Mouse (Mus musculus): ENCODE results near the gene Ffar3. TPM values are rescaled to one million over a fixed set of nuclear protein-coding genes. Genes with fewer than 3 reads are reported as not detected.

Ffar3 gene
- total RNA-seq (2021) = not detected

DNA sequence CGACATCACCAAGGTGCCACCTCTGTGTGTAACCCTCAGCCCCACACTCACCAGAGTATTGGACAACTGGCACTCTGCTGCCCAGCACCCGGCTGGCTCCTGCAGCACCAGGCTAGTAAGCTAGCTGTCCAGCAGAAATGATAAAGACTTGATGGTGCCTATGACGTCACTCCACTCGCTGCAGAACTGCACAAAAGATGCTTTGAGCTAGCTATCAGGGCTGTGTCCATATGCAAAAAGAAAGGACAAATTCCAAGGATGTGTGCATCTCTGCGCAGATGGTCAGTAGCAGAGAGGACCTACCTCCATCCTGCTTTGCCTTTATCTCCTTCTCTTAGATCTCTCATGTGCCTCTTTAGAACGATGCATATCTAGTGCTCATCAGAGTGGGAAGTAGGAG is at the start of gene Ffar3:
TSS of gene Ffar3 (minus strand) at position 101 of the 400 bp plus-strand sequence.
- DNase-seq = no peak
- intact Hi-C loops (cut with DNase I) = no loop called here

DNA sequence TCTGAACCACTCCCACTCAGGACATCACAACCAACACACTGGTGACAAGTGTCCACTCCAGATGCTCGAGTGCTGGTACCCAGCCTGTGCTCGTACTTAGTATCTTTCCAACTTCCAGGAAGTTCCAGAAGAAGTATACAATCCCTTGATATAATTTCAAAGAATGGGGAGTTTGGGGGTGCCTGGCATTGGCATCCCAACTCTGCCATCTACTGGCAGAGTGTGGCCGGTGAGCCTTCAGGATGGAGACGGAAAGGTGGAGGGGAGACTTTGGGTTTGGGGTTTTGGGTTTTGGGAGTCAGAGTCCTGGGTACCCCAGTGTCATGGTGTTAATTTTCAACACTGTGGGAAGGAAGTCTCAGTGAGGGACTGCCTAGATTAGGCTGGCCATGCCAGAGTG is 48.1 kb upstream of the Ffar3 start:
- no peak for DNase-seq
- intact Hi-C loops (cut with DNase I) = no loop called here

DNA sequence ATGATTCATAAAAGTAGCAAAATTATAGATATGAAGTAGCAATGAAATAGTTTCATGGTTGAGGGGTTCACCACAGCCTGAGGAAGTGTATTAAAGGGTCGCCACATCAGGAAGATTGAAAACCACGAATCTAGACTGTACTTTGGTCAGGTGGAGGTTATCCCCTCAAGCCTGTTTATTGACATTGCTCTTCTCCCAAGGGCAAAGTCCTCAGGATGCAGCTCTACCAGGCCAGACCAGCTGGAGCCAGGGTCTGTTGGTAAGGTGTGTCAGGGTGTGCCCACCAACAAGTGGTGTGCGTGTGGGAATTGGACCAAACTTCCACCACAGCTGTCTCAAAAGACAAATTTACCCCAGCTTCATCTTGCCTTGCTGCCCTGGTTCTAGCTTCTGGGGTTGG is 39.2 kb upstream of the Ffar3 start:
- DNase-seq = no peak
- intact Hi-C loops (cut with DNase I) = no loop called here

DNA sequence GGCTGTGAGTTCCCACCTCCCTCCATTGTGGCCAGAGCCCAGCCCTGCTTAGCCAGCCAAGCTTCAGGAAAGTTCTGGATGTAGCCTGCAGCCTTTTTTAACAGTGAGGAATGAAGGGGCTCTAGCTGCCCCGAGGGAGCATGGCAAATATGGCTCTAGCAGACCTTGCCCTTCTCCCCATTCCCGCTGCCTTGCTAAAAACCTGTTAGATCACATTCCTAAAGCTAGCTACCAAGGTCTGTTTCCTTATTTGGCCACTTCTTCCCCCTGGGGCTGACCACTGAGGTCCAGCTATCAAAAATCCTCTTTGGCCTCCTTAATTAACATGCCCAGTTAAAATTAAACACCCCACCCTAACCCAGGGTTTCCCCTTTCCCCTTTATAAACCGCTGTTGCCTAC is 36.5 kb upstream of the Ffar3 start:
- intact Hi-C loops (cut with DNase I) = no loop called here
- no peak for DNase-seq

DNA sequence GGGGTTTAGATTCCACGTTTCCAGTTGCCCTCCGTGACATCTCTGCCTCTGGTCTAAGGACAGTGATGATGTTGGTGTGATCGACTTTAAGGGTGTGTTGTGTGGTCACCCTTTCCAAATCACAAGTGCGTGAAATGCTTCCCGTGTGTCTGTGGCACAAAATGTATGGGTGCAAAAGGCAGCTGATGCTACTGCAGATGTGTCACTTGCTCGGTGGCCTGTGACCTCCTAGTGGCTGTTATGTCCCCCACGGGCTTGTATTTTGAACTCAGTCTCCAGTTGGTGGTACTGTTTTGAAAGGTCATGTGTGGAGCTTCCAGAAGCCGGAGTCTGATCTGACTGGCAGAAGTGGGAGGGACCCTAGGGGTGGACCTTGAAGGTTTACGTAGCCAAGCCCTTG is 35.8 kb upstream of the Ffar3 start:
- no peak for DNase-seq
- intact Hi-C loops (cut with DNase I) = no loop called here

DNA sequence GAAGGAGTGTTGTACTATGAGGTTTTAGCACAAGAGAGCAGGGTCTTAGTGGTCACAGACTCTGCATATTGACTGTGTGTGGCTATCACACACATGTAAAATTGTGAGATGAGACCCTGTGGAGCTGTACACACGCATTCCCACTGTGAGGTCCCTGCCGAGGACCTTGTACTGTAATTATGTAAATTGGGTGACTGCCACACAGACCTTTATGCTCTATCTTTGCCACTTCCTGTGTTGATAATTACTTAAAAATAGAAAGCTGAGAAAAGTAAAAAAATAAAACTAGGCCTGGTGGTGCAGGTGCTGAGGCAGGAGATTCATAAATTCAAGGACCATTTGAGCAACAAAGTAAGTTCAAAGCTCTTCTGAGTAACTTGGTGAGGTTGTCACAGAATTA is 34.7 kb upstream of the Ffar3 start:
- DNase-seq = no peak
- intact Hi-C loops (cut with DNase I) = no loop called here

DNA sequence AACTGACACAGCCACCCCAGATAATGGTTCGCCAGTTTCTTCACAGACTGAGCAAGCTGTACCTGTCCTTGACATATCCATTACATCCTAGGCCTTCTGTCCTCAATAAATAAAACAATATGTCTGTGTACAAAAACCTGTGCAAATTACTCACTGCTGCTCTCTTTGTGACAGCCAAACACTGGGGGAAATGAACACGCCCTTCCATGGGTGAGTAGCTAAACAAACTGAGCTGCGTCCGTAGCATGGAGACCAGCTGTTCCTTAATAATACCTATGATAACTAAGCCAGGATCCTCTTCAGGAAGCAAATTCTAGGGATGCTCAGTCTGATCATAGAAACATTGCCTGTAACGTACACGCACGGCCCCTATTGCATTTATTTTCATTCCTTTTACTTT is 32.8 kb upstream of the Ffar3 start:
- no peak for DNase-seq
- intact Hi-C loops (cut with DNase I) = no loop called here

DNA sequence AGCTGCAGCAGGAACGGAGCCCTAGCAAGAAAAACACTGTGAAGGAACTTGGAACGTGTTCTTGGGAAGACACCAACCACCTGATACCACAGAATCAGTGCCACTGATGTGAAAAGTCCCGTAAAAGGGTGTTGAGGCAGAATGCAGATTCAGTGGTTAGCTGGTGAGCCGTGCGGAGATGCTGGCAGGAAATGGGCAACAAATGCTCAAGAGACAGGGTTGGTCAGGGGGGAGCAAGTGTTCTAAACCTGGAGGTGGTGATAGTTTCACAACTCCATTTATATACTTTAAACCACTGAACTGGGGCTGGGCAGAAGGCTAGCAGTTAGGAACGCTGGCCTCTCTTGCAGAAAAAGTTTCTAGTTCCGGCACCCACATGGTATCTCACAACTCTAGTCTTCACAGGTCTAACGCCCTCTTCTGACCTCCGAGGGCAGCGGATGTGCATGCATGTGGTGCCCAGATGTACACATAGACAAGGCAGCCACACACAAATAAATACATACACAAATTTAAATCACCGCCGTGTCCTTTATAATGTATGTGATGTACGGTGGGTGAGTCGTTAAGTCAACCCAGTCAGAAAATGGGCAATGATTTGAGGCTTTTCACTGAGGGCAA is 31.7 kb upstream of the Ffar3 start:
- intact Hi-C loops (cut with DNase I) = no loop called here
- DNase-seq = peak; percentile 30

DNA sequence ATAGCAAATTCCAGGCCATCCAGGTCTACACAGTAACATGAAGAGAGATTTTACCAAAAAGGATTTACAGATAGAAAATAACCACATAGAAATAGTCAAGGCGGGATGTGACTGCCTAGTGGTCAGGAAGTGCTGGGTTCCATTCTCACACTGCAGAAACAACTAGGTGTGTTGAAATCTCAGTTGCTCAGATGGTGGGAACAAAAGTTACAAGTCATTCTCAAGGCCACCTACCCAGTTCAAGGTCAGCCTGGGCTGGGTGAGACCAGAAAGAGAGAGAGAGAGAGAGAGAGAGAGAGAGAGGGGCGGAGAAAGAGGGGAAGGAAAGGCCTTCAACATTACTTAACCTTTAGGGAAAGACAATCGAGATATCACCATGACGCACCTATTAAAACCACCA is 30.9 kb upstream of the Ffar3 start:
- DNase-seq = no peak
- intact Hi-C loops (cut with DNase I) = no loop called here

DNA sequence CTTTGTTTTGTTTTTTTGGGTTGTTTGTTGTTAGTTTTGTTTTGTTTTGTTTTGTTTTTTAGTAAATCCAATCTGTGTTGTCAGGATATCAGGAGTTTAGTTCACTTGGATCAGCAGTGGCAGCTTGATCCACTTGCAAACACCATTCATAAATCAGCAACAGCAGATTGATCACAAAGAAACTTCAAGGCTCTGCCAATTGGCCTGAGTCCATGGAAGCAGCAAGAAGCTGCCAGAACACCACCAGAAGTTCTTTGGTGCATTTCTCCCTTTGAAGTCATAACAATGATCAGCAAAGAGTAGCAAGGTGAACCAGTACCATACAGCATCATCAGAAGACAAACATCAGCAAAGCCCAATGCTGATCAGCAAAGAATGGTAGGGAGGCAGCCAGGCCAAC is 28.1 kb upstream of the Ffar3 start:
- DNase-seq = no peak
- intact Hi-C loops (cut with DNase I) = no loop called here

DNA sequence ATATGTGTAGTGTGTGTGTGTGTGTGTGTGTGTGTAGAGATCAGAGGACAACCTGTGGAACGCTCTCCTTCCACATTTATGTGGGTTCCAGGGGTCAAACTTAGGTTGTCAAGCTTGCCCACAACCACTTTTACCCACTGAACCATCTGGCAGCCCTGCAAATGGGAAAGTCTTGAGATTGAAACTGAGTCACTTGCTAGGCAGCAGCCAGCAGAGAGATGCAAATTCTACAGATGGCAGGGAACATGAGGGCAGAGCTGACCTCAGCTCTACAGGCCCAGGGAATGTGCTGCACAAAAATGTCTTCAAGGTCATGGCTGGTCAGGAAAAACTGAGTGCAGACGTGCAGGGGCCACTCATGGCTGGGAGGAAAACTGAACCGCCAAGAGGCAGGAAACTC is 25.4 kb upstream of the Ffar3 start:
- no peak for DNase-seq
- intact Hi-C loops (cut with DNase I) = no loop called here

DNA sequence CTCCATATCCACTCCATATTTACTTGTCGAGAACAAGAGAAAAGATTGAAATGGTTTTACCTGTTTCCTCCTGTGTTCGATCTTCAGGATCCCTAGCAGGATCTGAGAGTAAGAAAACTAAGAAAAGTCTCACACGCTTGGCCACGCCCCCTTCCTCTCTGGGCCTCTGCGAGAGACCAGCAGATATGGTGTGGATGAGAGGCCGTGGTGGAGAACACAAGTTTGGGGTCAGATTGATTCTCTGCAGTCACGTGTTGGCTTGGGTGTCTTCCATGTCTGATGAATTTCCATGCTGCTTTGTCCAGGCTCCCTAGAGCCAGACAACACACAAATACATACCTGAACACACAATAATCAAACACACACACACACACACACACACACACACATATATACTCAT is 24.2 kb upstream of the Ffar3 start, which contains the start of gene Cd22:
TSS of gene Cd22 (minus strand) at position 167 of the 400 bp plus-strand sequence.
- no peak for DNase-seq
- intact Hi-C loops (cut with DNase I) = no loop called here

DNA sequence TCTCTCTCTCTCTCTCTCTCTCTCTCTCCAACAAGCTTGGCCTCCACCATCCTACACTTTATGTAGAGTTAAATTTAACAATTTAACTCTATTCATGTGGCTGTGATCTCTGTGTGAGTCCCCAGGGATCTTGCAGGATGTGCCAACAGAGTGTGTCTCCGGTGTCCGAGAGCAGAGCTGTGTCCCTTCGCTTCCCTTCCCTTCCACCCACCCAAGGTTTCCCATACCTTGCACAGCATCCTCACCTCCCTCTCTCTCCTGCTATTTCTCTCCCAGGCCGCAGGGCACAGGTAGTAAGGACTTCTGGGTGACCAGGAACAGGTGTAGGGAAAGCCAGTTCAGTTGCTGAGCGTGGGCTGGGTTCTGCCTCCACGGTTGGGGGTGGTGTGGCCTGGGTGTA is 23.0 kb upstream of the Ffar3 start:
- no peak for DNase-seq
- intact Hi-C loops (cut with DNase I) = no loop called here

DNA sequence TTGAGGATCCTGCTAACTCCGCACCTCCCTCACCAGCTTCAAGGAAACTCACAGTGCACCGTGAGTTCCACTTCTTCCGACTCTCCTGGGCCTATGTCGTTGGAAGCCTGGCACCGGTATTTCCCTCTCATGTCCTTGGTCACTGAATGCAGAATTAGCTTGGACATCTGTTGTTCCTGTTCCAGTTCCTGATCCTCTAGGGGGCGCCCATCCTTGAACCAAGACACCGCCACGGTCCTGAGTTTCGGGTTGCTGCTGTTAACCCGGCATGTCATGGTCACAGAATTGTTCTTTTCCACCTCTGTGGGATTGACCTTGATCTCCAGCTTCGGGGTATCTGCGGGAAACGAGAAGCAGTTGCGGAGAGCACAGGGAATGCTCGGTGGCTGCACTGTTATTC is 17.1 kb upstream of the Ffar3 start:
- peak; percentile 79 for DNase-seq
- intact Hi-C loops (cut with DNase I) = no loop called here

DNA sequence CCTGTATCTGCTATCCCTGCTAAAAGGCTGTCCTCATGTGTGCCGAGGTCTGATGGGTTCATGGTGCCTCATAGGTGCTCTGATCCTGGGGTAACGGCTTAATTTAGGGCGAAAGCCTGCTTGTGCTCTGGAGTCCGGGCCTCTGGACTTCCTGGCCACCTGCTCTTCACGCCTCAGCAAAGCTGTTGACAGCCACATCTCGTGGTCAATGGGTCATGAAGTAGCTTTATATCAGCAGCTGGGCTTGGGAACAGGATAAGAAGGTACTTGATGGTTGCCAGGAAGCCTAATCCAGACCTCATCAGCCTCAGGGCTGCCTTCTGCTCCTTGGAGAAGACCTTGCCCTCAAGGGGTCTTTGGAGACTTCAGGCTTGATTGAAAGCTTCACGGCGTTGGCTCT is 7.4 kb upstream of the Ffar3 start:
- no peak for DNase-seq
- intact Hi-C loops (cut with DNase I) = no loop called here

DNA sequence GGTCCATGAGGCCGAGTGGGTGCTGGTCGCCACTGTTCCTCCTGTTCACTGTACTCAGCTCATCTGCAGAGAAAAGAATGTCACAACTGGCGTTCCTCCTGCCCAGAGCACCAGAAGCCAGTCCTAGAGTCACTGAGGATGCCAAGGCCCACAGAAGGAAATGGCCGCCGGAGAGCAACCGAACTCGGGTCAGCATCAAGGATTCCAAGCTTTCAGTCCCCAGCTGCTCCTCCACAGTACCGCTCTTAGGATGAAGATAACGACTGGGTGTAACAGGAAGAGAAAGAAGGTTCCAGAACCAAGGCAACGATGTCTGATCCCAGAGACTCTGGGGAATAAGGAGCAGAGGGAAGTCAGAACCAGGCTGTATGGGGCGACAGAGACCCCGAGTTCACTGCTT is 5.5 kb upstream of the Ffar3 start, which contains the start of gene Ffar1:
TSS of gene Ffar1 (minus strand) at position 101 of the 400 bp plus-strand sequence.
- intact Hi-C loops (cut with DNase I) = no loop called here
- DNase-seq = no peak

DNA sequence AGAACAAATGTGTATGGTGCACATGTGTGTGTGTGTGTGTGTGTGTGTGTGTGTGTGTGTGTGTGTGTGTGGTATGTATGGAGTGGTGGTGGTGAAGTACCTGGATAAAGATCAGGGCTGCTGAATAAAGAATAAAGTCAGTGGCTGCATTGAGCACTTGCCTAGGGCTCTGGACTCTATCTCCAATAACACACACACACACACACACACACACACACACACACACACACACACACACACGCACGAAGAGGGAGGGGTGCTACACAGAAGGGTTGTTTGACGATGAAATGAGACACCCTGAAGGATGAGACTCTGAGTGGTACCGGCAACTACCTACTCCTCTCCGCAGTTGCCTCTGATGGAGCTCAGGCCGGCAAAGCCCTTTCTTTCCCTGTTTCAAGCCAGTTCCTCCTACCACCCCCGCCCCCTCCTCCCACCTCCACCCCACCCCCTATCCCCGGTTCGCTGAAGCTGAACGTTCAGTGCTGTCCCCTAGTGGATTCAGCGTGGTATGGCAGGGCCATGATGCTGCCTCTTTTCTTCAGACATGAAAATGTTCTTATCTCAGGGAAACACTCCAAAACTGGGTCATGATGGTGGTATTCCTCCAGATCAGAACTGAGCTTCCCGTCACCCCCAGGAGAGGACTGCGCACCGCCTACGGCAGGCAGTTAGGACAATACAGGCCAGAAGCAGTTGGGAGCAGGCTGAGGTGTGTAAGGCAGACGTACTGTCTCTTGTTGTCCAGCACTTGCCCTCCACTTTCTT is 3.8 kb upstream of the Ffar3 start:
- DNase-seq = peak; percentile 67
- intact Hi-C loops (cut with DNase I) = no loop called here

DNA sequence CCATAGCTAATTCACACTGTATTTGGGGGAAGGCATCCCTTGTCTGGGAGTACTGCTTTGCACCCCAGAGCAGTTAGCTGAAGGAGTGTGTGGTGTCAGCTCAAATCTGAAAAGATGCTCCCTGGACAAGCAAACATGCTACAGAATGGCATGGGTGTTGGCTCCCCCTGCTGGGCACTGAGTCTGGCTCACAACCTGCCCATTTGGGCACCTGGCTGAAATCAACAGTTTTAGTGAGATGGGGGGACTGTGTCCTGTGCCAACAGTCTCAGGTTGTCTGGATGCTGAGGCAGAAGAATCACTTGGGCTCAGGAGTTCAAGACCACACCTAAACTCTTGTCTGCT is 3.3 kb upstream of the Ffar3 start:
- DNase-seq = peak; percentile 85
- intact Hi-C loops (cut with DNase I) = no loop called here

DNA sequence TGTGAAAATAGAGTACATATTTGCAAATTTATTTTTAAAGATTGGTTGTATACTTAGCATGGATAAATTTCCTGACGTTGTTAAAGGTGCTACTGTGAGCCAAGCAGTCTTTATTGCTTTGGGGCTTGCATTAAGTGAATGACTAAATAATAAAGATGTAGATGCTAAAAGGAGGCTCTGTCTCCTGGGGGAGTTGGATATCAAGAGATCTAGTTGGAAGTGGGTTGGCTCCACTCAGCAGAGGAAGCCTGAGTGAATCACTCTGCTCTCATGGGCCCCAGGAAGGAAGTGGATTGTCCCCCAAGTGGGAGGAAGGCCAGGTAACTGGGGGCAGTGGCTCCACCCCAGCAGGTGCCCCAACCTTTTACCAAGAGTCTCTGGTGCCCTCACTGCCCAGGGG is 1.8 kb upstream of the Ffar3 start:
- DNase-seq = no peak
- intact Hi-C loops (cut with DNase I) = no loop called here

DNA sequence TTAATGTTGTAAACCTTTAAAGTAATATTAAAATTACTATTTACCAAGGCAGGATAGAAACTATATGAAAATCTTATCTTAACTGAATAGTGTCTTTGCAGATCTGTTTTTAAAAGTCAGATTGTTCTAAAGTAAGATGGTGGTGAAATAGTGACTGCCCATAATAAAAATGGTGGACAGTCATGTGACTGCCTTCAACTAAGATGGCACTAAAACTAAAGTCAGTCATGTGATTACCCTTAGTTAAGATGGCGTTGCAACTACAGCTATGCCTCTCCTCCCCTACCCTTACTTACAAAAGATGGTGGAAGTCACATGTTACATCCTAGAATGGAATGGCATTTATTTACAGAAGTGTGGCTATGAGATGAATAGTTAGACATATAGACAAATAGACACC is 4.6 kb downstream of the Ffar3 start:
- intact Hi-C loops (cut with DNase I) = no loop called here
- no peak for DNase-seq

DNA sequence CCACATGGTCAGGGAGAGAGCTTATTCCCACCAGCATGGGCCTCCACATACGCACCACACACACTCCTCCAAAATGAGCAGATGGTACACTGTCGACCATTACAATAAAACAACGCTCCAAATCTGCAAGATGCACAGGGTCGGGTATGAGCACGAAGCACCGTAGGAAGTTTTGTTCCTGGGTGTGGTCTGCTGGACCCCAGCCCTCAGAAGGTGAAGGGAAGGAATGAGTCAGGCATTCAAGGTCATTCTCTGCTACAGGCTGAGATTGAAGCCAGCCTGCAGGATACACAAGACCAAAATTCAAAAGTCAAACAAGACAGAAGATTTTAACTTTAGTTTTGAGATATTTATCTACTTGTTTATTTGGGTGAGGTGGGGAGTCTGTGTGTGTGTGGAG is 8.0 kb downstream of the Ffar3 start:
- intact Hi-C loops (cut with DNase I) = no loop called here
- no peak for DNase-seq

DNA sequence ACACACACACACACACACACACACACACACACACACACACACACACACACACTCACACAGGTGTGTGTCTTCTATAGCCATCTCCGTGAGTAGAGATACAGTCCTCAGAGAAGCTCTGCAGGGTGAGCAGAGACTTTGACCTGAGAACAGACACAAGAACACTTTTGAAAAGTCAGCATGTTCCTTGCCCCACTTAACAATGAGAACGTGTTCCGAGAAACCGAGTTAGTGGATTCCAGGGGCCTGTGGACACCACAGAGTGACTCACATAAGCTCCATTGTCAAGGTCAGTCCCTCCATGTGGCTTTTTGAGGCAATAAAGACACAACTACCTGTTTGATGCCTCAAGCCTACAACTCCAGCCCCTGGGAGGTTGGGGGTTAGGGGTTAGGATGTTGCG is 8.6 kb downstream of the Ffar3 start:
- intact Hi-C loops (cut with DNase I) = no loop called here
- DNase-seq = no peak

Data from left cerebral cortex, postnatal 4 days (tissue).